Mouse (Mus musculus): ENCODE measurements at regions not wholly inside any gene's neighbourhood (a gene's known extent, or its start where the extent isn't known, plus 50 kb on each side); places are given as distances from the start of the nearest gene placed in this dataset.

GRCm38 (mm10) chr13:47301070-47301469, 178.6 kb downstream of the Rnf144b start:
- TF ChIP-seq BHLHE40 (IDR thresholded peaks at IDR 0.05; ENCODE audit: low read depth, low read length), result no peak
- TF ChIP-seq RAD21 (IDR thresholded peaks at IDR 0.05; ENCODE audit: low read depth, low read length), result peak; percentile 46
- TF ChIP-seq E2F4 (IDR thresholded peaks at IDR 0.05; ENCODE audit: insufficient replicate concordance, low read depth, low read length), result no peak
- no peak for TF ChIP-seq UBTF (IDR thresholded peaks at IDR 0.05; ENCODE audit: low read depth, low read length)
- TF ChIP-seq CTCF (conservative IDR thresholded peaks at IDR 0.05 in 1 of 2, IDR thresholded peaks at IDR 0.05 in 1 of 2; ENCODE audit: low read depth in 2 of 2, low read length in 2 of 2), result peak; percentile 16 to 40; a peak in 2 of 4 replicates
- no peak for TF ChIP-seq CHD1 (IDR thresholded peaks at IDR 0.05; ENCODE audit: low read depth, low read length)
- TF ChIP-seq ZC3H11A (IDR thresholded peaks at IDR 0.05; ENCODE audit: low read depth, low read length), result no peak
- TF ChIP-seq EP300 (IDR thresholded peaks at IDR 0.05; ENCODE audit: low read length), result no peak
- no peak for TF ChIP-seq JUN (IDR thresholded peaks at IDR 0.05; ENCODE audit: insufficient read depth, low read depth, low read length)
